Mouse (Mus musculus): ENCODE measurements around the gene Clint1.

DNA sequence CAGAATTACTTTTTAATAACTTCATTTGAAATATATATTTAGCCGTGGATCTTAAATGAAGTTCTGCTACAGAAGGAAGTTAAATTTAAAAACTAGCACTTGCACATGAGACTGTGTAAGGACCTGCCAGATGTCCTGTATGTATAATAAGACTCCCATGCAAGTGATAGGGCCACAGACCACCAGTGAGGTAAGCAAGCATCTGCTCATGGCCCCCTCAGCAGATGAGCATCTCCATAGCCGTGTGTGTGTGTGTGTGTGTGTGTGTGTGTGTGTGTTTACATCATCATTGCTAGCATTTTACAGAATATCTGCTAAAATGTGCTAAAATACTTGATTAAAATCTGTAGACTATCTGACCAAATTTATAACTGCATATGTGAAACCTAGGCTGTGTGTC, 45.5 kb downstream of the Clint1 start:
- TF ChIP-seq CTCF (IDR thresholded peaks at IDR 0.05; ENCODE audit: low read depth) (no peak), EP300 (IDR thresholded peaks at IDR 0.05; ENCODE audit: low read depth) (no peak)

Measured in heart, postnatal 0 days (tissue).